Mouse (Mus musculus) retina, adult 2 months (tissue): Measurements from ENCODE around the gene Negr1.

ENCODE experiments used
- DNase-seq: peaks from one replicate; pipeline ENCODE4 v3.0.0-alpha.2; 2012; ENCODE audit warnings: low read depth, low spot score

The Negr1 gene

DNA sequence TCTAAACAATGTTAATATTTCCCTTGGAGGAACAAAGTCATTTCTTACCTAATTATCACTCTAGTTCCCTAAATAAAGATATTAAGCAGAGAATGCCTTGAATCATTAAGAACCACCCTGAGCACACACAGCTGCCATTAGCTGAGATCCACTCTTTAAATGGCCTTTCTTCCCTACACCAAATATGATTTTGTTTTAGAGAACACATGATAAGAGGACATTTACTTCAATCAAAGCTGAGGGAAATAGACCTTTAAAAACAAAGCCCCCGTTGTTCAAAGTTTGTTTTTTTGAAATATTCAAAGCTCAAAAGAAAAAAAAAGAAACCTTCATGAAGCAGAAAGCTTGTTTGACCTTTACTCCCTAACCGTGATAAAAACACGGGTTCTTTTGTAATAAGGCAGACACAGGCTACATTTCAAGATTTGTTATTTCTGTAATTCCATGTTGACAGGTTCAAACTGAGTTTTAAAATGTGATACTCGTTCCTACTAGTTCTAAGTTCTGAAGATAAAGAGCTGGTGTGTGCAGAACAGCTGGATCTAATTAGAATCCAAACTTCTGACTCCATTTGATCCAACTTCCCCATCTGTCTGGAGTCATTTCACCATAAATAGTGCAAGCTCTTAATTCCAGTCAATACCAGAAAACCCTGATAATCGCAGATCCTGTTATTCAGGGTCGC, 544.1 kb downstream of the Negr1 start:
- DNase-seq, result no peak

DNA sequence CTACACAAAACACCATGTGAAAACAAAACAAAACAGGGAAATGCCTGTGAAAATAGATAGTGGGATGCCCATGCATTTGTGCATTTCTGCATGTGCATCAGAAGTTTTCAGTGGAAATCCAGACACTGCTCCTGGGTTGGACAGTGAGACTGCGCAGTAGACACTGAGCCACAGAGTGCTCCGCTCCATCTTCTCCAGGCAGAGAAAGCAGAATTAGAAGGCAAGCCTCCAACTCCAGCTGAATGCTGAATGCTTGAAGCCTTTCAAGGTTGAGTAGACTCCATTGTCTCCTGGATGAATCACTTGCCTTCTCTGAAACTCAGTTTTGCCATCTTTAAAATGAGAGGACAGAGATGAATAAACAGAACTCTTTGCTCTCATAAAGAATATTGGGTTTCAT, 546.6 kb downstream of the Negr1 start:
- DNase-seq, result no peak

GRCm38 (mm10) chr3:157109308-157109707, 547.7 kb downstream of the Negr1 start:
- peak; percentile 32 for DNase-seq

GRCm38 (mm10) chr3:157115105-157115760, 553.6 kb downstream of the Negr1 start:
- DNase-seq, result no peak

GRCm38 (mm10) chr3:157116024-157116423, 554.4 kb downstream of the Negr1 start:
- DNase-seq, result no peak

DNA sequence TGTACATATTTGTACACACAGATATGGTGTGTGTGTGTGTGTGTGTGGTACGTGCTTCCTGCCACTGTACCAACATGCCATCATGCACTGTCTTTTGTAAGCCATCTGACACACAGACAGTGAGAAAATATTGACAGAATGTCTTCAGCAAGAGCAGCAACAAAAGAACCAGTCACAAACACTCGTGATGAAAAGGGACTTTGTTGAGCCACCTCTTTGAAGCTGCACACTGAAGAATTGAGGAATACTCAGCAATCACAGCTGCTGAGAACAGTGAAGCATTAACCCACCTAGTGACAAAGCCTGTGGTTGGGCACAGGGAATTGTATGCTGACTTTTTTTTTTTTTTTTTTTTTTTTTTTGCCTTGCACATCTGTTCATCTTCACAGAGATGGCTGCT, 558.3 kb downstream of the Negr1 start:
- no peak for DNase-seq

DNA sequence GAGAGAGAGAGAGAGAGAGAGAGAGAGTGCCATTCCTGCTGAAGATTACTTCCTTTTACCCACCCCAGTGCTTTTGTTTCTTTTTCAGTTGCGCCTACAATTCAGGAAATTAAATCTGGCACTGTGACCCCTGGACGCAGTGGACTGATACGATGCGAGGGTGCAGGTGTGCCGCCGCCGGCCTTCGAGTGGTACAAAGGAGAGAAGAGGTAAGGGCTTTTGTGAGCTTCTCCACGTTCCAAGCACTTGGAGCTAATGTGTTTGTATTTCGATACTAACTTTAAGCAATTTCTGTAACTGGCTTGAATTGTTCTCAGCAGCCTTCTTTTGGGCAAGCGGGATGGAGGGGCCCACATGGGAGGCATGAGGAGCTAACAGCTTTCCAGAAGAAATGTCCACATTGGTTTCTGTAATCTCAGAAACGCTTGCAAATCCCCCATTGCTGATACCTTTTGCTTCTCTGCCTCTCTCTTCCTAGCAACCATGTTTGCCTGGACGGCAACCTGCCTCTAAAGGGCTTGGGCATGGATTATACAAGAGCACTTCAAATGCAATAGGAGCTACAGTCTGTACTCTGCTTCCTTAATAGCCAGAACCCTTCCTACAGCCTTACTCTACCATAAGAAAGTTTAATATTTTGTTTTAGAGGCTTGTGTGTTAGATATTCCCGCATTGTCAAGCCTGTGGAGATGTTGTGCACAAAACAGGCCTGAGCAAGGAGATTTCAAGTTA, 584.7 kb downstream of the Negr1 start:
- DNase-seq, result no peak

DNA sequence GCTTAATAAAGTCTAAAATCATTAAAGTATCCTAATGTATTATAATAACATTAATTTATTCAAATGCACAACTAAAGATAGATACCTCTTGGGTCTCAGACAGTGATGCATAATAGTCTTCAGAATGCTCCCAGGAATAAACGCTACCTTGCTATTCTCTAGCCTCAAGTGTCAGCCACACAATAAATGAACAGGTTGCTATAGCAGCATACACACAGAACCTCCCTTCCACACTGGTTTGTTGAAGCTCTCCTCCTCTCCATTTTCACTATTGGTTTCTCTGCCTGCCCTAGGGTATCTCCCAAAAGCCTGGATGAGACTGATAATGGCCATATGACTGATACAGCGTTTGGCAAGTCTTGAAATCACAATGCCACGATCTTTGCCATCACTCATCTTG, 593.3 kb downstream of the Negr1 start:
- no peak for DNase-seq

- DNase-seq, result no peak
Measured at GRCm38 (mm10) chr3:157155513-157155912, 593.9 kb downstream of the Negr1 start.

- no peak for DNase-seq
Measured at GRCm38 (mm10) chr3:157164840-157165595, 603.4 kb downstream of the Negr1 start.

GRCm38 (mm10) chr3:157181975-157182374, 620.4 kb downstream of the Negr1 start:
- DNase-seq, result no peak

DNA sequence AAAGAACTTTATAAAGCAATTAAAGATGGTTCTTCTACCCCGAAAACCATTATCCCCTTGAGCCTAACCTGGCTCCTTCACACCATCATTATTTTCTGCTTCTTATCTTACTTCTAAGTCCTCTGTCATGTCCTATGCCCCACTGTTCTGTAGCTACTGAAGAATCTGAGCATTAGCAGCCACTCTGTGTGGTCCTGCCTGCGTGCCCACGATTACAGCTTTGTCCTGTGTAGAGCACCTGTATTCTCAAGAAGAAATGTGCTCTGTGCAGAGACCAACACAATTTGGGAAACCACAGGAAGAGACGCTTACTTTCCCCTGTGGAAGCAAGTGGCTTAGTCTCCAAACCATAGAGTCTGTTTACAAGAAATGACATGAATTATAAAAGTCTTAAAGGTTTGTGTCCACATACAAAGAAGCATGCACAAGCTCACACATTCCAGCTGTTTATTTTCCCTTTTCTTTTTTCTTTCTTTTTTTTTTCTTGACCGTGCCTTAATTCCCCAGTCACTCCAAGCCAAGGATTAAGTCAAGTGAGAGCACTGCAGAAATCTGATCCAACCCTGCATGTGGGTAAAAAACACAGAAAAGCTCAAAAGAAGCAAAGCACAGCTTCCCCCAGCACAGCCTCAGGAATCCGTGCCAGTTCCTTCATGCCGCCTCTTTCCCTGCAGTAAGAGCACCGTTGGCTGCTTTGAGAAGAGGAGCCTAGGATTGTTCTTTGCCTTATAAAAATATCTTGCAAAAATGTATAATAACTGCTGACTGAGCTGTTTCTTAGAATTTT, 627.5 kb downstream of the Negr1 start:
- DNase-seq, result no peak

DNA sequence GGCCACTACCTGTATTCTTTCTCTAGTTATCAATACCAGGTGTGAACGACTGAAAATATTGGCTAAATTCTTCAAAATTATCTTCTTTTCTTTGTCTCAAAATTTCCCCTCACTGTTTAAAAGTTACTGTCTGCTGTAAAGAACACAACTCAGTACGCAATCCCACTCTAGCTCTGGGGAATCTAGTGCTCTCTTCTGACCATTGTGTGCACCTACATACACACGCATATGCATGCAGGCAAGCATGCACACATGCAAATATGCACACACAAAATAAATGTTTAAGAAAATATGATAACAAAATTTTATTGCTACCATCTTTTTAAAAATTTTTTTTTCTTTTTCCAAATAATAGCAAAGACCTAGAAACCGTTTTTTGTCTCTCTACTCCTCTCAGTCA, 628.2 kb downstream of the Negr1 start:
- no peak for DNase-seq

DNA sequence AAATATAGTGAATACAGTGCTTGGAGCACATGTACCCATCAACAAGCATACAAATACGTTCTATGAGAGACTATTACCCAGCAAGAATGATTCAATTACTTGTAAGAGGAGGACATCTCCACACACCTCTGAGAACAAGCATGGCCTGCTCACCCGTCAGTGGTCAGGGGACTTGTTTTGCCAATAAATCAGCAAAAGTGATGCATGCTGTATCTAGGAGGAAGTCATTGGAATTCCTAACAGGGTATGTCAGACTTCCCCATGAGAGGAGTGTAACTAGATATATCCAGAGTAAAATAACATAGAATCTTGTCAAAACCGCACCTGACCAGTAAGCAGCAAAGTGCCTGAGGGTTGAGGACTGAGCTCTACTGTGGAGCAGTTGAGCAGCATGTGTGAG, 629.0 kb downstream of the Negr1 start:
- no peak for DNase-seq

- DNase-seq, result no peak
Measured at GRCm38 (mm10) chr3:157192021-157192420, 630.4 kb downstream of the Negr1 start.

- no peak for DNase-seq
Measured at GRCm38 (mm10) chr3:157193141-157193540, 631.5 kb downstream of the Negr1 start.

DNA sequence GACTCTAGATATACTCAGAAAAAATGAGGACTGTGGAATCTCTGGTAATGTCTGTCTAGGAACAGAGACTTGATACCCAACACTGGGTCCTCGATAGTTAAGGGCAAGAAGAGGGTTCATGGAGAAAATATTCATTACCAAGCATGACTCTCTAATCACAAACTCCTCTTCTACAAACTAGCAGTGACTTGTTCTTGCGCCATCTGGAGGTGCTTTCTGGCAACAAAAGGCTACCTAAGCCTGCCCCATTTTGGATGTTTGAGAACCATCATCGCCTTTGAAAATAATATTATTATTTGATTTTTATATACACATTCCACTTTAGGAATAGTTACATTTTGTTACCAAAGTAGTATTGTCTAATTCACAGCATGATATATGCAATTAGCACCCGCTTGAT, 637.1 kb downstream of the Negr1 start:
- no peak for DNase-seq

- DNase-seq, result no peak
Measured at GRCm38 (mm10) chr3:157201726-157202125, 640.1 kb downstream of the Negr1 start.

GRCm38 (mm10) chr3:157203573-157203972, 642.0 kb downstream of the Negr1 start:
- no peak for DNase-seq

DNA sequence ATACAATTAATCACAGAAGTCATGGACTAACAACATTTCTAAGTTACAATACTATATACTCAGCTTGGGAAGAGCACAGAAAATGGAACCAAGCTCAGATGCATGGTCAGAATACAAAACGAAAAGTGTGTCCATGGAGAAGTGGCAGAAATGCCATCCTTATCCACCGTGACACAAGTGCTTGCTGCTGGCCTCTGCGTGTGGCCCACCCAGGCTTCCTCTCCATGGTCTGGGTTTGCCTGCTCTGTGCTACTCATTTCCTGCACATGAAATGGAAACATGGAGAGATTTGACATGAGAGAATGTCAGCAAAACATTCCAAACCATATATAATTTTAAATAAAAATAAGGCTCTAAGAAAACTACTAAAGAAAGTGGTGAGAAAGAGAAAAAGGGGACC, 645.2 kb downstream of the Negr1 start:
- DNase-seq, result no peak

GRCm38 (mm10) chr3:157208966-157209365, 647.4 kb downstream of the Negr1 start:
- DNase-seq, result no peak
